Mouse (Mus musculus) c-Kit-positive CD71-positive TER-119-positive erythroid progenitor cells, embryonic 14.5 days (primary cell): Measurements from ENCODE around the gene Rpain.

Experiments
- DNase-seq: peaks from one replicate; pipeline ENCODE4 v3.0.0-alpha.2; 2013; ENCODE audit warnings: low spot score

Gene Rpain

DNA sequence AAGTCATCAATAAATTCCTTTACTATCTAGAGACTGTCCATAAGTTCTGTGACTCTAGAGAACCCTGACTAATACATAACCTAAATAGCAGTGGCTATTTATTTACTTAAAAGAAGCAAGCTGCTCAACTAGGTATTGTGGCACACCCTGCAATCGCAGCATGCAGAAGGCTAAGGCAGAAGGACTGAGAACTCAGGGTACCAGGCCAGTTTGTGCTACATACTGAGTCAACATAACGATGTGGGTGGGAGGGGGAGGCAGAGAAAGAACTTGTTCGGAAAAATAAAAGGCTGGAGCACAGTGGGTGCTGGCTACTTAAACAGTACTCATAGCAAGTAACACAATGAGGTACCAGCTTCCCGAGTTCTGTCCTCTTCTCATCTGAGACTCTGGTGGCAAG, 31.2 kb downstream of the Rpain start:
- no peak for DNase-seq

DNA sequence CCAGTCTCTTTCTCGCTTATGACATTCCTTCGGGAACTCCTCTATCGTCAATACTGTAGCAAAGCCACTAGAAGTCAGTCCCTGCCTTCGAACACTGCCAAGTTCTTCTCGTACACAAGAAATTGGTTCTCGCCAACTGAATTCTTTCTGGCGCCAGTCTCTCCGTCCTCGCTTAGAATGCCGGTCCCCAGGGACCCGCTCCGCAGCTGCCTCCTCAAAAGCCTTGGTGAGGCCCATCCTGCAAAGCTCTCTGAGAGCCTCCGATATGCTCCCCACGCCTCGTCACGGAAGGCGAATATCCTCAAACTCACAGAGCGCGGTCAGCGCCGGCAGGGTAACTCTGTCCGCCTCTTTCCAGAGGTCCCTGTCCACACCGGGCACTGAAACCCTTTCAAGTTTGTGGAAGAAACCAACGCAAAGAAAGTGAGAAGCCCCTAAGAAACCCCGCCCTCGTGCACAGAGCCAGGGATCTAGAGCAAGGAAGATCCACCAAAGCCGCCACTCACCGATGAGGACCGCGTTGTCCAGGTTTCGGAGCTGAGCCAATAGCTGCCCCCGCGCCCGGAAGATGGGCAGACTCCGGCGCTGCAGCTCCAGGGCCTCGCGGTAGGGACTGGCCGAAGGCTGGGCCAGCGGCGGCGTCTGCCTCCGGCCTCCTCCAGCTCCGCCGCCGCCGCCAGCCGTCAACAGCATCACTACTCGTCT, 33.8 kb downstream of the Rpain start:
- peak; percentile 49 for DNase-seq

- peak; percentile 96 for DNase-seq
Observed at GRCm38 (mm10) chr11:71004316-71004773, 34.3 kb downstream of the Rpain start, which contains the start of gene Dhx33. TSS of gene Dhx33 (minus strand) at chr11:71004437.

DNA sequence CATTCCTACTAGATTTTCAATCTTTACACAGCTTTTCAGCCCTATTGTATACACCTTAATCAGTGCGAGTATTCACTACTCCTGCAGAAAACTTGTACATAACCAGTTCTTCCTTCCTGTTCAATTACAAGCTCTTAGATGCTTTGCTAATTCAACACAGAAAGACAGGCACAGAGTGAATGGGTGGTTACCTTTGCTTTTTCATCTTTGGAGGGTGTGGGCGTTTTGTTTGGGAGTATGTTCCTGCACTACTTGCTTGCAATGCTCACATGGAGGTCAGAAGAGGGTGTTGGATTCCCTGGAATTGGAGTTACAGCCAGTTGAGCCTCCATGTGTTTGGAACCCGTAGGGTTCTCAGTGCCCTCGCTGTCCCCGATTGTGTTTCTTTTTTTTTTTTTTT, 35.0 kb downstream of the Rpain start:
- DNase-seq = peak; percentile 28

- DNase-seq = no peak
Observed at GRCm38 (mm10) chr11:71007026-71007425, 37.0 kb downstream of the Rpain start.

DNA sequence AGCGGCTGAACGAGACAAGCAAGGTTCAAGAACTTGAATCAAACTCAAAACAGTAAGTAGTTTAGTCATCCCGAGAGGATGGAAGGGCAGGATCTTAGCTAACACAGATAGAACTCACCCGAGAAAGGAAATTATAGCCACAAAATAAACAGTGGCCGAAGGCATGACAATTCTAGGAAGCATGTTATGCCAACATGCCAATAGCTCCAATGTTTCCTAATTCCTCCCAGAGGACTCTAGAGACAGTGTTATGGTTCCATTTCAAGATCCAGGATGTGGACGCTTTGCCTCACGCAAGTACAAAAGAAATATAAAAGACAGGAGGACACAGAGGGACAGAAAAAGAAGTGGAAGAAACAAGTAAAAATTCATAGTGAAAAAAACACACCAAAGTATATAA, 37.8 kb downstream of the Rpain start:
- DNase-seq = no peak

GRCm38 (mm10) chr11:71008321-71008720, 38.3 kb downstream of the Rpain start:
- DNase-seq = no peak

DNA sequence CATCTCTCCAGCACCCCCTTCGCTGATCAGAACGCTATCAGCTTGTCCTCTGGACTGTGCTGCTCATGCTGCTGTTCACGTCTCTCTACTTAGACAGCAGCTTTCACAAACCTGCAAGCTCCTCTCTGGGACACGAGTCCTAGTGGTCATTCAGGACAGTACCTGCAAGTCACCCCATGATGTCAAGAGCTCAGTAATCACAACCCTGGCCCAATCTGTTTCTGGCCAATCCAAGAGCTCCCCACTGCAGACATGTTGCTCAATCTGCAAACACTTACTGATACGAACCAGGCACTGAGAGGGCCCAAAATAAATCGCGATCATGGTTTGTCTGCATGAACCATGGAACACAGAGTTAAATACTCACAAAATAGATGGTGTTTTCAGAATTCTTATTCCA, 42.7 kb downstream of the Rpain start:
- no peak for DNase-seq

GRCm38 (mm10) chr11:71017051-71017450, 47.0 kb downstream of the Rpain start:
- no peak for DNase-seq

DNA sequence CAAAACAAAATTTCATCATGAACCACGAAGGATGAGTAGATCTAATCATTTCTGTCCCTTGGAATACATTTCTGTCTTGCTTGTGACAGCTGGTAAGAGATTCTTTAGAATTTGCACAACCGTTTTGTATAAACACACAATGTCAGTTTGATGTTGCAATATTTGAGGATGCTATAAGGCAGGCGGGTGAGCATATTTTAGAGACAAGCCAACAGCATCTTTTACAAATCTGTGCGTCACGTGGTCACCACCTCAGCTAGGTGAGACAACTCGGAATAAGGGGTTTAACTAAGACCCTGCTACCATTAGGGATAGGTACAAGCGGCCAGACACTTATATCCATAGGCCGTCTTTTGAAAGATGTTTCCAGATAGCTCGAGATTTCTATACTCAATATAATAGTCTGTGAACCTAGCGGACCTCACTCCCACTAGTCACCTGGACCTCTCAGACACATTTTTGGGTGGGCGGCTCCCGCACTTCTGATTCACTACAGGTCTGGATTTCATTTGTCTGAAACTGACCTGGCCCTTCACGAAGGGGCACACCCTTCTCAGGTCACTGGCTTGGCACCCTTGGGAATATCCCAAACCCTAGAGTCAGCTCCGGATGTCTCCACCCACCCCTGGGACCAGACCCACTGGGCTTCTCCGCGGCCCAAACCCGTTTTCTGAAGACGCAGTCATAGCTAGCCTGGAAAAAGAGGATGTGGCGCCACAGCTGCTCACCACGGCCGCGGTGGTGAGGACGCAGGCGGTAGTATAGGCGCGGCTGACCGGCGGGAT, 48.6 kb downstream of the Rpain start:
- DNase-seq = no peak

DNA sequence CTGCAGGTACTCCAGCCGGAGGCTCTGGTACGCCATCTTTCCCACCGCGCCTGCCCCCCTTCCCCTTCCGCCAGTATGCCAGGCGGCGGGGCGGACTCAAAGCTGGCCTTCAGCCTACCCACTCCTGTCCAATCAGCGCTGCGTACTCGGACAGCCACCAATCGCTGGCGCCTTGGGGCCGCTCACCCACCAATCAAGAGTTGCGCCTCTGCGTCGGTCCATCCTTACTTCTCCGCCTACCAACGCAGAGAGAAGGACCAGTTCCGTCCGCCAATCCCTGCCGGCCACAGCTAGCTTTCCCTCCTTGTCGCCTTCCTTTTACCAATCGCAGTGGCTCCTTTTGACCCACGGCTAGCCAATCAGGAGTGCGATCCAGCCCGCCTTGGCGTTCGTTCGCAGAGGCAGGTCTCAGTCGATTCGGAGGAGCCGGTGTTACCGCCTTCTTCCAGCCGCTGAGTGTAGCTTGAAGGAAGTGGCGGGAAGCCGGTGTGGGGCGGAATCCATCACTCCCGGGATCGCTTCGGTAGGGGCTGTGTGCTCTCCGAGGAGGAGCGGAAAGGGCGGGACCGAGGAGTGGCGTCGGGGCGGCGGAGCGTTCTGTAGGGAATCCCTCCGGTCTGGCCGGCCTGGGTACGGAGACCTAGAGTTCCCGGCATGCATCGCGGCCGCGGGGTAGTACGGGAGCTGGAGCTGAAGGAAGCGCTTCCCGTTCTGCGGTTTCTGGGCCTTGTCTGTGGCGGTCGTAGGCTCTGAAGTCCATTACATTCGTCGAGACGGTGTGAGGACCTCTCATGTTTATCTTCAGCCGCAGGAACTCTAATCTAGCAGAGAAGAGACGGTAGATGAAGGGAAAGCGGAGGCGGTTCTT, 49.4 kb downstream of the Rpain start, which contains the start of the genes Mis12 and Derl2:
Gene Mis12 (plus strand): TSS at position 411 of the 868 bp plus-strand sequence.
Gene Derl2 (minus strand): TSS at position 641 of the 868 bp plus-strand sequence.
- peak; percentile 98 for DNase-seq
